Mouse (Mus musculus): ENCODE measurements around the gene Nr1d1. TPM values are rescaled to one million over a fixed set of nuclear protein-coding genes. Genes with fewer than 3 reads are reported as not detected.
"Not testable (repeated sequence)": the region's sequence is repeated elsewhere in the genome, so short reads cannot be mapped to it uniquely, and the experiment has no call there.

Nr1d1 gene
- polyA plus RNA-seq, 1 experiment from 2014 or later: 3.6 TPM

DNA sequence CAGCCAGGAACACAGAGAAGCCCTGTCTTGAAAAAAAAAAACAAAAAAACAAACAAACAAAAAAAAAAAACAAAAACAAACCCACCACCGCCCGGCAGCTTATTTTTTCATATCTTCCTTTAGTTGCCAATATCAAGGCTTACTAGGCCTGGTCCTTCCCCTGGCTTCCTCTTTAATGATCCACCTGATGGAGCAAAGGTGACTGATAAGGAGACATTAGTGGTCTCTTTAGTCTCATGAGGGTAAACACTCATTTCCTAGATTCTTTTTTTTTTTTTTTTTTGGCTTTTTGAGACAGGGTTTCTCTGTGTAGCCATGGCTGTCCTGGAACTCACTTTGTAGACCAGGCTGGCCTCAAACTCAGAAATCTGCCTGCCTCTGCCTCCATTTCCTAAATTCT, 37.9 kb downstream of the Nr1d1 start:
- 100% methylated on average over 2 of the region's 2 CpGs for WGBS
- H3K27me3 ChIP-seq: not testable (repeated sequence)

DNA sequence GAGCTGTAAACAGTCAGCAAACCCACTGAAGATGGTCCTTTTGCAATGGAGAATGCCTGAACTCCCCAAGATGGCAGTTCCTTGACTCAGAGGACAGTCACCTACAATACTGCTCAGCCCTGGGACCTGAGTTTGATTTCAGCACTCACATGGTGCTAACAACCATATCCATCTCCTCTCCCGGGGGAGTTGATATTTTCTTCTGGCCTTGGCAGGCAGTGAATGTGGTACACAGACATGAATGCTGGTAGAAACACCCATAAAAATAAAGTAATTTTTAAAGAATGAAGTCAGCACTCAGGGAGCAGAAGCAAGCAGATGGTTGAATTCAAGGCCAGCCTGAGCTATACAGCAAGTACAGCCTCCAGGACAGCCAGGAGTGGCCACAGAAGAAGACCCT, 39.0 kb downstream of the Nr1d1 start:
- Histone ChIP-seq H3K36me3 (no peaks in the 10 kb centered on the region), H3K4me2 (no peak overlapping the region), H3K27me3 (no peaks in the 10 kb centered on the region; the same call in 1 of the 2 replicates), H3K9ac (no peak overlapping the region), H3K4me3 (no peak overlapping the region), H3K9me3 (0 out of 2 replicates have a peak, but pooled peaks cover 4% of the 10 kb centered on the region), H3K4me1 (replicated peaks) (peaks cover 32% of the 10 kb centered on the region), H3K27ac (replicated peaks) (no peak overlapping the region)
- ATAC-seq (ENCODE audit: low read depth): no peak
- 91% methylated on average over 1 of the region's 1 CpGs for WGBS

More for the DNA sequence above, 37.9 kb downstream of the Nr1d1 start:
- H3K9me3 ChIP-seq; H3K36me3 ChIP-seq; ATAC-seq (ENCODE audit: low read depth); H3K4me3 ChIP-seq; H3K27ac ChIP-seq (replicated peaks); H3K9ac ChIP-seq; H3K4me2 ChIP-seq: not testable (repeated sequence)
- H3K4me1 ChIP-seq (replicated peaks): peaks cover 34% of the 10 kb centered on the region

DNA sequence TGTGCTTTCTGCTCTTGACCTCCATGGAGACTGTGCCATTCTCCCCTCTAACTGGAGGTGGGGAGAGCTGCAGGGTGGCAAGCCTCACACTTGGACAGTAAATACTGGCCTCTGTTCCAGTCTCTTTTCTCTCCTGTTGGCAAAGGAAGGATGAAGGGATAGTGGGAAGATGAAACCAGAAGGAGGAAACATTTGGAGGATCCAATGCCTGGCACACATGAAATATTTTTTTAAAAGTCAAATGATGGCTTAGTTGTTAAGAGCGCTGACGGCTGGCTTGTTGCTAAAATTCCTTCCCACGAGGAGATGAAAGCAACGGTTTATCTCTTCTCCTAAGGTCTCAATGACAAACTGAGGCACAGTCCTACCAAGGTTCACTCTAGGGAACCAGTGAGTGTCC, 40.0 kb downstream of the Nr1d1 start:
- Histone ChIP-seq H3K4me3 (no peak overlapping the region), H3K36me3 (no peaks in the 10 kb centered on the region), H3K4me1 (replicated peaks) (peaks cover 25% of the 10 kb centered on the region), H3K27ac (replicated peaks) (no peak overlapping the region), H3K27me3 (no peaks in the 10 kb centered on the region; the same call in 1 of the 2 replicates), H3K4me2 (no peak overlapping the region), H3K9me3 (0 out of 2 replicates have a peak, but pooled peaks cover 4% of the 10 kb centered on the region), H3K9ac (no peak overlapping the region)
- 94% methylated on average over 4 of the region's 4 CpGs for WGBS
- ATAC-seq (ENCODE audit: low read depth): no peak

DNA sequence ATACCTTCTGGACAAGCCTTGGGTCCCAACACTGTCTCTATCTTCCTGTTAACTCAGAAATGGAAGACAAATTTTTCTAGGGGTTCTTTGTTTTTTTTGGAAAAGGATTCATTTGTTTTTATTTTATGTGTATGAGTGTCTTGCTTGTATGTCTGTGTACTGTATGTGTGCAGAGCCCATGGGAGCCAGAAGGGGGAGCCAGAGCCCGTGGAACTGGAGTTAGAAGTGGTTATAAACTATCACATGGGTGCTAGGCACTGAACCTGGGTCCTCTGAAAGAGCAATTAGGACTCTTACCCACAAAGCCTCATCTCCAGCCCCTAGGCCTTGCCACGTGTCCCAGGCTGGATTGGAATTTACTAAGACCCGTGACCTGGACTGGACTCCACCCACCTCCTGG, 41.1 kb downstream of the Nr1d1 start:
- H3K36me3 ChIP-seq: no peaks in the 10 kb centered on the region
- H3K27ac ChIP-seq (replicated peaks): no peak overlapping the region
- no peak for ATAC-seq (ENCODE audit: low read depth)
- WGBS: 71% methylated on average over 3 of the region's 3 CpGs
- H3K9ac ChIP-seq: no peak overlapping the region
- H3K4me2 ChIP-seq: no peak overlapping the region
- no peak overlapping the region for H3K4me3 ChIP-seq
- H3K9me3 ChIP-seq: 0 out of 2 replicates have a peak, but pooled peaks cover 4% of the 10 kb centered on the region
- H3K27me3 ChIP-seq: no peaks in the 10 kb centered on the region; the same call in 1 of the 2 replicates
- H3K4me1 ChIP-seq (replicated peaks): peaks cover 17% of the 10 kb centered on the region

DNA sequence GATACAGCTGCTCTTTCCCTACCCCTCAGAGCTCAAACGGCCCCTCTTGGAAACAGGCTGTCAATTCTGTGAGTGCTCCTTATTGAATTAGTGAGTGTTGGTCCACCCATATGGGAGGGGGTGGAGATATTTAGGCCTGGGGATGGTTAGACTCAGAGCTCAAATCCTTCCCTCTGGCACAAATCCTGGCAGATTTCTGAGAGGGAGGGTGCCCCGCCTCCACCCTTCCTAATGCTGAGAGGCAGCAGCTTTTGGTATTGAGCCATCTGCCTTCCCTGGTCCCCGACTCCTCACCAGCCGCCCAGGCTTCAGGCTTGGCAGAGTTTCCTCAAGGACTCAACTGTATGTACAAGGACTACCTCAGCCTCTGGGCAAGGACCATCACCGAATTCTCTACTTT, 44.0 kb downstream of the Nr1d1 start:
- no peak for ATAC-seq (ENCODE audit: low read depth)
- no peak overlapping the region for H3K4me2 ChIP-seq
- H3K27ac ChIP-seq (replicated peaks): no peak overlapping the region
- WGBS: 55% methylated on average over 5 of the region's 5 CpGs
- H3K4me1 ChIP-seq (replicated peaks): peaks cover 15% of the 10 kb centered on the region
- peak overlapping the region; percentile 13; the same call in 1 of the 2 replicates for H3K9ac ChIP-seq
- 0 out of 2 replicates have a peak, but pooled peaks cover 4% of the 10 kb centered on the region for H3K9me3 ChIP-seq
- H3K36me3 ChIP-seq: peaks cover 12% of the 10 kb centered on the region
- no peaks in the 10 kb centered on the region; the same call in 1 of the 2 replicates for H3K27me3 ChIP-seq
- no peak overlapping the region for H3K4me3 ChIP-seq

DNA sequence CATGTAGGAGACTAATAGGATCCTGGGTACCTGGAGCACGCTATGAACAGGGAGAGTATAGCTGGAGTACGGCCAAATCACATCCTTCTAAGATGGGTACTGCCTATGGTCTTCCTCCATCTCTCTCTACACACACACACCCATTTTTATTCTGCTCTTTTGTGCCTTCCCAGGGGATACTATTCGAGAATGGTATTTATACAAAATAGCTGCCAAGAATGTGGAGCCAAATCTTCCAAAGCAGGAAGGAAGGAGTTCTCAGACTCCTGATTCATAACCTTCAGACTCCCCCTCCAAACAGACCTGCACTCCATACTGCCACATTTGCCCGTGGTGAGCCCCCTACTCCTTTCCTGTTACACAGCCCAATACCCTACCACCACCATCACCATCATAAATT, 44.4 kb downstream of the Nr1d1 start:
- Histone ChIP-seq H3K27me3 (no peaks in the 10 kb centered on the region; the same call in 1 of the 2 replicates), H3K9ac (no peak overlapping the region), H3K4me1 (replicated peaks) (peaks cover 15% of the 10 kb centered on the region), H3K27ac (replicated peaks) (no peak overlapping the region), H3K4me3 (no peak overlapping the region), H3K4me2 (no peak overlapping the region), H3K36me3 (peaks cover 16% of the 10 kb centered on the region), H3K9me3 (0 out of 2 replicates have a peak, but pooled peaks cover 4% of the 10 kb centered on the region)
- WGBS: 71% methylated on average over 4 of the region's 4 CpGs
- ATAC-seq (ENCODE audit: low read depth): no peak

DNA sequence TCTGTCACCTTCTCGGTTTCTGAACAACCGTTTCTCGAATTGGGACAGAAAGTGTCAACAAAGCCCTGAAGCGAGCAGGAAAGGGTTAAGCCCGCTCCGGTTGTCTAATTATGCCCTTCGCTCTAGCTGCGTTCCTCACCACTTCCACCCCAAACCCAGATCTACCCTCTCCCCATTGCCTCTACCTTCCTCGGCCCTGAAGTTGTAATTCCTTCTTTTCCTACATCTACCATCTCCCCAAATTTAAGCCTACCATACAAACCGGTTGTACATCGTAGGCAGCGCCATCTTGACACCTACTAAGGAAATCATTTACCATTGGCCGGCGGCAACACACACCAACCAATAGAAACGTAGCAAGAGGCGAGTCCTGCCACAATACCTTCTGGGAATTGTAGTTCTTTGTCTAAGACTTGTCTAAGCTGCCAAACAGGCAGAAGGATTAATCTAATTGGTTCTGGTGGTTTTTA, 46.0 kb downstream of the Nr1d1 start, which contains the start of gene Med24:
Gene Med24, minus strand, starts transcription at position 317 of the 470 bp plus-strand sequence.
- peaks cover 32% of the 10 kb centered on the region for H3K36me3 ChIP-seq
- peak within 1 kb of the TSS; percentile 74 for H3K9ac ChIP-seq
- peak; percentile 94 for ATAC-seq (ENCODE audit: low read depth)
- H3K9me3 ChIP-seq: 0 out of 2 replicates have a peak, but pooled peaks cover 2% of the 10 kb centered on the region
- H3K4me3 ChIP-seq: peak within 1 kb of the TSS; percentile 59
- peaks cover 15% of the 10 kb centered on the region for H3K4me1 ChIP-seq (replicated peaks)
- WGBS: under 1% methylated on average over 16 of the region's 16 CpGs
- peak within 1 kb of the TSS; percentile 78 for H3K27ac ChIP-seq (replicated peaks)
- H3K4me2 ChIP-seq: peak within 1 kb of the TSS; percentile 75
- no peaks in the 10 kb centered on the region; the same call in 1 of the 2 replicates for H3K27me3 ChIP-seq

DNA sequence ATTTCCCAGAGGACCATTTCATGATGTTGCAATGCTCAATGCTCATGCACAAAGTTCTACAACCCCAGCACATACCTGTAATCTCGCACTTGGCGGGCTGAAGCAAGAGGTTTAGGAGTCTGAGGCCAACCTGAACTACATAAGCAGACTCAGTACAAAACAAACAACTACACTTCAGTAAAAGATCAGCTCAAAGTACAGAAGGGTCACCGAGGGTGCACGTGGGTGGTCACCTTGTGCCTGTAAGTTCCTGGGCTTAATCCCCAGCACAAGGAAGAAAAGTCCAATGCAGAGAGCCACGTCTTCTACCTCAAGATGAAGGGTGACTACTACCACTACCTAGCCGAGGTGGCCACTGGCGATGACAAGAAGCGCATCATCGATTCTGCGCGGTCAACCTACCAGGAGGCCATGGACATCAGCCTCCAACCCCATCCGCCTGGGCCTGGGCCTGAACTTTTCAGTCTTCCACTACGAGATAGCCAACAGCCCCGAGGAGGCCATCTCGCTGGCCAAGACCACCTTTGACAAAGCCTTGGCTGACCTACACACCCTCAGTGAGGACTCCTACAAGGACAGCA, 49.1 kb downstream of the Nr1d1 start:
- Histone ChIP-seq H3K27me3 (no peaks in the 10 kb centered on the region), H3K4me2 (no peak overlapping the region), H3K4me3 (no peak overlapping the region), H3K9me3 (no peaks in the 10 kb centered on the region), H3K9ac (no peak overlapping the region), H3K36me3 (peaks cover 49% of the 10 kb centered on the region), H3K27ac (replicated peaks) (no peak overlapping the region), H3K4me1 (replicated peaks) (peaks cover 18% of the 10 kb centered on the region)
- WGBS: 94% methylated on average over 15 of the region's 15 CpGs
- ATAC-seq (ENCODE audit: low read depth): no peak

DNA sequence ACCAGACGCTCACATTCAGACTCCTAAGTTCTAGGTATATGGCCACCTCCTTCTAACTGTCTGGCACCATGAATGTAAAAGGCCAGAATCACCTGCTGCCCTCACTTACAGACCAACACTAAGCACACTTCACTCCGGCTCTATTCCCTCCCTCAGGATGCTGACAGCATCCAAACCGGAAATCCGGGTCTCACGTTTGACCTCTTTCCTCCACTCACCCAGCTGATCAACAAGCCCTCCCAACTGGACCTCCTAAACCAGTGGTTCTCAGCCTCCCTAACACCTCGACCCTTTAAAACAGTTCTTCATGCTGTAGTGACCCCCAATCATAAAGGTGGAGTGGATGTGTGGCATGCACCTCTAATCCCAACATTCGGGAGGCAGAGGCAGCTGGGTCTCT, 52.0 kb downstream of the Nr1d1 start:
- 83% methylated on average over 7 of the region's 7 CpGs for WGBS
- Histone ChIP-seq H3K9me3 (no peaks in the 10 kb centered on the region), H3K4me2 (no peak overlapping the region), H3K27me3 (no peaks in the 10 kb centered on the region), H3K27ac (replicated peaks) (no peak overlapping the region), H3K4me1 (replicated peaks) (peaks cover 14% of the 10 kb centered on the region), H3K4me3 (no peak overlapping the region), H3K36me3 (peaks cover 60% of the 10 kb centered on the region), H3K9ac (no peak overlapping the region)
- no peak for ATAC-seq (ENCODE audit: low read depth)

DNA sequence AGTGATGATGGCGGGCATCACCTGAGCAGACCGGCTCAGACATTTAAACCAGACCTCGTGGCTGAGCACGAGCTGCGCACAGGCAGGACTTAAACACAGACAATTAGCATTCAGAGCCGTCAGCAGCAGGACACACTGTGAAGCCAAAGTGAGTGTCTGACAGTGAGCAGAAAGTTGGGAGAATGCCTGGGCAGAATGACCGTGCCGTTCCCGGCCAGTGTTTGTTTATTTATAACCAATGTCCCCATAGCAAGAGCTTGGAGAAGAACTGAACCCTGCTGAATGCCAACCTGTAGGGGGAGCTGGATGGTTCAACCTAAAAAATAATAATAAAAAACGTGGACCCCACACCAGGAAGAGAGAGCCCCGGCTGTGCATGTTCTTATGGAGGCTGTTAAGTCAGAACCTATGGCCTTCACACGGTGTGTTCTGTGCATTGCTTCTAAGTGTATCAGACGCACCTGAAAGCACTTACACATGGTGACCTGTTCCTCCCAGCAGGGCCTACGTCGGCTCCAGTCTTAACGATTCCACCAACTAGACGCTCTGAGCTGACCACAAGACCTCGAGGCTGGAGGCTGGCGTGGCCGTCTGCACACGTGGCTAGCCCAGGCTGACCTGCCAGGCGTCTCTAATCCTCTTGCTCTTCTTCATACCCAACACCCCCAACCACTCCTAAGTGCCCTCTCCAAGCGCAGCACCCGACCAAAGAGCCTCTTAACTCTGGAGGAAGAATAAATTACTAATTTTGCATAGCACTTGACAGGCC, 53.5 kb downstream of the Nr1d1 start:
- H3K9me3 ChIP-seq: no peaks in the 10 kb centered on the region
- WGBS: 70% methylated on average over 24 of the region's 24 CpGs
- no peak overlapping the region for H3K9ac ChIP-seq
- H3K4me3 ChIP-seq: no peak overlapping the region
- no peaks in the 10 kb centered on the region for H3K27me3 ChIP-seq
- H3K4me1 ChIP-seq (replicated peaks): peaks cover 15% of the 10 kb centered on the region
- H3K4me2 ChIP-seq: no peak overlapping the region
- H3K27ac ChIP-seq (replicated peaks): no peak overlapping the region
- H3K36me3 ChIP-seq: peaks cover 66% of the 10 kb centered on the region
- no peak for ATAC-seq (ENCODE audit: low read depth)

DNA sequence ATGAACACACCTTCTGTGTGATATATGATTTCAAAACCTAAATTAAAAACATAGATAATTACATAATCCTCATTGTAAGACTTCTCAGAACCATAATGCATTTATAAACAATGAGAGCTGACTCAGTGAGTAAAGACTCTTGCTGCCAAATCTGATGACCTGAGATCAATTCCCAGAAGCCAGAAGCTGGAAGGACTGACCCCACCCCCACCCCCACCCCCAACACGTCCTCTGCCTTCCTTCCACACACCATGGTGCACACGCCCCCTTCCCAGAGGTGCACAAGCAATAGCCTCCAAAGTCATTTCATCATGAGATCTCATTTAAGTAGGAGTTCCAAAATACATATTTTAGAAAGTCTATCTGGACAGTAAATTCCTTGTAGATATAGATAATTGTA, 54.4 kb downstream of the Nr1d1 start:
- Histone ChIP-seq H3K27me3 (no peaks in the 10 kb centered on the region), H3K4me2 (no peak overlapping the region)

More for the DNA sequence above, 54.4 kb downstream of the Nr1d1 start:
- Histone ChIP-seq H3K4me1 (replicated peaks) (peaks cover 15% of the 10 kb centered on the region), H3K9ac (no peak overlapping the region), H3K36me3 (peaks cover 67% of the 10 kb centered on the region), H3K4me3 (no peak overlapping the region), H3K27ac (replicated peaks) (no peak overlapping the region), H3K9me3 (no peaks in the 10 kb centered on the region)
- ATAC-seq (ENCODE audit: low read depth): no peak
- 74% methylated on average over 2 of the region's 2 CpGs for WGBS
